Mouse (Mus musculus): ENCODE data around the gene Rpl13a.
A peak's percentile ranks its signal among the peaks of the same experiment; 100 is the strongest.
"Not testable (repeated sequence)": the region's sequence is repeated elsewhere in the genome, so short reads cannot be mapped to it uniquely, and the experiment has no call there.

Rpl13a gene

DNA sequence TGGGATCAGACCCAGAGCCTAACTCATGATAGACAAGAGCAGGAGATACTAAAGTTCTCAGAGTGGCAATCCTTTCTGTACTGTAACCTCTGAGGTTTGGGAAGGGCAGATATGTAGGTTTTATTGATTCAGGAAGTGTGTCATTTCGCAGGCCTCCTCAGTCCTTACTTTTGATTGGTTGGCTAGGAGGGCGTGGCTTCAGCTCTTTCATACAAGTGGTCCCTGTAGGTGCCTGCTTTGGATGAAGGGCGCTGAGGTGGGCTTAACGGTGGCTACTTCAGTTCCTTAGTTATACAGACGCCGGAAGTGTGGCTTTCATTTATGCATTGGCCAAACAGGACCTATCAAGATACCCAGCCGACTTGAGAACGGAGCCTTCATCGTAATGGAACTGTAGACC is 27.0 kb upstream of the Rpl13a start:
- no peak for DNase-seq

DNA sequence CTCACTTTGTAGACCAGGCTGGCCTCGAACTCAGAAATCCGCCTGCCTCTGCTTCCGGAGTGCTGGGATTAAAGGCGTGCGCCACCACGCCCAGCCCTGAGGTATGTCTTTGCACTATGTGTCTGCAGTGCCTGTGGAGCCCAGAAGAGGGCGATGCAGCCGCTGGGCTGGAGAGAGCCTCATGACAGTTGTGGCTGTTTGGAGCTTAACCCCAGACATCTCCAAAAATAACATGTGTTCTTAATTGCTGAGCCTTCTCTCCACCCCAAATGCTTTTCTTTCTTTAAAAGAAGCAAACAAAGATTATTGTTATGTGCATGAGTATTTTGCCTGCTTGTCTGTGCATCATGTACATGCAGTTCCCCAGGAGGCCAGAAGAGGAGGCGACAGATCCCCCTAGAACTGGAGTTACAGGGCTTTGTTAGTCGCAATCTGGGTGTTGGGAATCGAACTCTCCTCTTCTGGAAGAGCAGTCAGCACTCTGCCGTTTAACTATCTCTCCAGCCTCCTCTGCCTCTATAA is 26.5 kb upstream of the Rpl13a start:
- peak; percentile 71 for DNase-seq

- peak; percentile 98 for DNase-seq
These were observed 25.8 kb upstream of the Rpl13a start, which contains the start of the genes Pih1d1 and Aldh16a1 for GRCm38 (mm10) chr7:45154096-45154992. TSS of gene Pih1d1 (plus strand) at chr7:45154303. TSS of gene Aldh16a1 (minus strand) at chr7:45154584.

GRCm38 (mm10) chr7:45153586-45153985 is 25.0 kb upstream of the Rpl13a start:
- no peak for DNase-seq

- DNase-seq, result not testable (repeated sequence)
These were observed 24.5 kb upstream of the Rpl13a start for GRCm38 (mm10) chr7:45153052-45153451.

GRCm38 (mm10) chr7:45151303-45151702 is 22.7 kb upstream of the Rpl13a start:
- no peak for DNase-seq

DNA sequence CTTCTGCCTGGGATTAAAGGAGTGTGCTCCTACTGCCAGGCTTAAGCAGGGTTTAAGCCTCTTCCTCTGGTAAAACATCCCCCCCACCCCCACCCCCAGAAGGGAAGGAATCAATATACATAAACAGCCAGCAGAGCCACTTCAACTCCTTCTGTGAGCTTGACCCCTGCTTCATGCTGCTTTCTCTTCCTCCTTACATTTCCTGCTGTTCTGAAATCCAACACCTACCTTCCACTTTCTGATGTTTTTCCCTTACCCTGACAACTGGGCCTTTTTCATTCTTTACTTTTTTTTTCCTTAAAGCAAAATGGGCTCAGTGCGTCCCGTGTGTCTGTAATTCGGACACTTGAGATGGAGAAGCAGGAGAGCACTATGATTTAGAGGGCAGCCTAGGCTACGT is 21.8 kb upstream of the Rpl13a start:
- DNase-seq, result no peak

DNA sequence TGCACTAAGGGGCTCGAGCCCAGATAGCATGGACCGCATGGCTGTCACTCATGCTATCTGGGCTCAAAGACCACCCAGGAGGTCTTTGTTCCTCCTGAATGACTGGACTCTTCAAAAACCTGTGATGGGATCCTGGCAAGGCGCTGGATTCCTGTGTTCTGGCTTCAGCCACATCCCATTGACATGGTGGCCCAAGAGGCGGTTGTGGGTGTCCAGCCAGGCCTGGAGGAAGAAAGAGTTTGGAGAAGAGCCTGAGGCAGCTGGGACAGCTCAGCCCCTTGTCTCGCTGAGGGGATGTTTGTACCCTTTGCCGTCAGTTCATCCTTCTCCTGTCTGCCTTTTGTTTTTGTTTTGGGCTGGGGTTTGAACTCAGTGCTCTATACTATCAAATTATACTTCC is 21.0 kb upstream of the Rpl13a start:
- no peak for DNase-seq

- DNase-seq, result no peak
These were observed 20.1 kb upstream of the Rpl13a start for GRCm38 (mm10) chr7:45148534-45149098.

DNA sequence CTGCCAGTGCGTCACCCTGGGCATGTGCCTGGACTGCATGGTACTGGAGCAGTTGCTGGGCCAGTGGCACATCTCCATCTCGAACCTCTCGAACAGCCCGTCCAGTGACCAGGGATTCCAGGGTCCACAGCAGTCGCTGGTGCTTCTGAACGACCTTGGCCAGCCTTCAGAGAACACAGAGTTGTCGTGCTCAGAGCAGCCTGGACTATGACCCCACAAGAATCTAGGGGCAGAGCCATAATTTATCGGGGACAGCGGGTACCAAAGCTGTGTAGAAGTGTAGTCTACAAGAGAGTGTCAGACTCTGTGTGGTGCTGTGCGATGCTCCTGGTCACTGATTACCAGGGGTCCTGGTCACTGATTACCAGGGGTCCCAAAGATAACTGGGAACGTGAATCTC is 19.3 kb upstream of the Rpl13a start:
- DNase-seq, result no peak

DNA sequence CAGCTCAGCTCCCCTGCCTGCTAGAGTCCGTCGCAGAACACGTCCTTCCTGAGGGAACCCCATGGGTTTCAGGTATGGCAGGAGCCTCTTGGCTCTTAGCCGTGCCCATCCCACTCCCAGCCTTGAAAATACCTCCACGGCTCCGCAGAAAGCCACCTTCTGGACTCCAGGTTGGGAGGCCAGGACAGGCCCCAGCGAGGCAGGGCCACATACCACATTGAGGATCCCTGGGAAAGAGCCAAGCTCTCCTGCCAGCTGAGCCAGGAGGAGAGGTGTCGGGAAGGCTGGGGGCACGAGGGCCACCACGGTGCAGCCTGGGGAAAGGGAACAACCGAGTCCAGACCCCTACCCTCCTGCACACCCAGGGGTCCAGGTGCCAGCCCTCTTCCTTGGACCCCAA is 18.7 kb upstream of the Rpl13a start:
- no peak for DNase-seq

DNA sequence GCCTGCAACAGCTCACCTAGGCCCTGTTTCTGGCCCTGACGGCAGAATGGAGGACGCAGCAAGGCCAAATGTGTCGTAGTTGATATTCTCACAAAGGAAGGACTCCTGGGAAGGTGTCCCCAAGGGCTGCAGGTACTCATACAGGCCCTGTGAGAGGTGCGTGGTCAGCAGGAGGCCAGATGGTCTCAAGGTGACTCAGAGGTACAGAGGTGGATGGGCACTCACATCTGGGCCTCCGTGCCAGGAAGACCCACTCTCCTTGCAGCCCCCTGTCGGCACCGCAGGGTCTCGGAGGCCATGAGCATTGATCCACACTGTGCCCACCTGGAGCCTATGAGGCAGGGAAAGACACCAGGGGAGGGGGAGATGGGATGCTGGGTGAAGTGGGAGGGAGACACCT is 16.9 kb upstream of the Rpl13a start:
- no peak for DNase-seq

DNA sequence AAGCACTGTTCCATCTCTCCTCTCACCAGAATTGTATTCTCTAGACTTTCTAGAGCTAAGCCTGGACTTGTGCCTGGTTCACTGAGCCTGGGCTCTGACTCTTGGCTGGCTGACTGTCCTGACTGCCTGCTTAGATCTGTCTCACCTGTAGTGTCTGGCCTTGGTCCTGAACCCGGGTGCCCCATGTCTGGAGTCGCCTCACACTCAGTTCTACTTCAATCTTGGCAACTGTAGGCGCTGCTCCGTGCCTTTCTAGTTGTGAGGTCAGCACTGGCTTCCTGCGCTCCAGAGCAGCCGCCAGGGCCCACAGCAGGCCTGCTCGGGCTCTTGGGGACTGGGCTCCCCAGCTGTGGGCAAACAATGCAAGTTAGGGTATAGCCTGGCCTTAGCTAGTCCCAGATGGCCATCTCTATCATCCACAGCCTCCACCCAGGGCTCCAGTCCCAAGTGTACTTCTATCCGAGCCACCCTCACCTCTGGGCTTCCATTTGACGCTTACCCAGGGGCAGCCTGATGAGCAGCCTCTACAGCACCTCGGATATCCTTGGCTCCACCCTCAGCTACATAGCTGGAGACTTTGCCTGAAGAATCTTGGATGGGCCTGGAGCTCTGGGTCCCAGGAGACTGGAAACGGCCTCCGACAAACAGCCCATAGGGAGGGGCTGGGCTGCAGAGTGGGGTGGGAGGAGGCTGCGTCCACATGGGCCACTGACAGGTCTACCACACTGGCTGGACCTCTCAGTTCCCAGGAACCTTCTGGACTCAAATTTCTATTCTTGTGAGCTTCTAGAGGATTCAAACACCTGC is 16.0 kb upstream of the Rpl13a start:
- DNase-seq, result no peak

DNA sequence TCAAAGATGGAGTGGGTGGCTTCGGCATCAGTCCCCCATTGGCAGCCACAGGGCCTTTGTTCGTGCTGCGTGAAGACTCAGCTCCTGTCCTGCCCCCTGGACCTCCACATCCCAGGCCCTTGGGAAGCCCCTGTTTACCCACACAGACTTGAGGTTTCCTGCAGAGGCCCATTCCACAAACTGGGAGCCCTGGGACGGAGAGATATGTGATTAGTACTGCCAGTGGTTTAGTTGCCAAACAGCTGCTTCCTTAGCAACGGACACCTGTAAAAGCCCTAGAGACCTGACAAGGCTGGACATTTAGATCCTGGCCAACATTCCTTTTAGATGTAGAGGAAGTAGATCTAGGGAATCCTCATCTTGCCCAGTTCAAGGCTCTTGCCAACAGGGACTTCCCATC is 13.4 kb upstream of the Rpl13a start:
- DNase-seq, result no peak

GRCm38 (mm10) chr7:45141319-45141718 is 12.8 kb upstream of the Rpl13a start:
- no peak for DNase-seq

DNA sequence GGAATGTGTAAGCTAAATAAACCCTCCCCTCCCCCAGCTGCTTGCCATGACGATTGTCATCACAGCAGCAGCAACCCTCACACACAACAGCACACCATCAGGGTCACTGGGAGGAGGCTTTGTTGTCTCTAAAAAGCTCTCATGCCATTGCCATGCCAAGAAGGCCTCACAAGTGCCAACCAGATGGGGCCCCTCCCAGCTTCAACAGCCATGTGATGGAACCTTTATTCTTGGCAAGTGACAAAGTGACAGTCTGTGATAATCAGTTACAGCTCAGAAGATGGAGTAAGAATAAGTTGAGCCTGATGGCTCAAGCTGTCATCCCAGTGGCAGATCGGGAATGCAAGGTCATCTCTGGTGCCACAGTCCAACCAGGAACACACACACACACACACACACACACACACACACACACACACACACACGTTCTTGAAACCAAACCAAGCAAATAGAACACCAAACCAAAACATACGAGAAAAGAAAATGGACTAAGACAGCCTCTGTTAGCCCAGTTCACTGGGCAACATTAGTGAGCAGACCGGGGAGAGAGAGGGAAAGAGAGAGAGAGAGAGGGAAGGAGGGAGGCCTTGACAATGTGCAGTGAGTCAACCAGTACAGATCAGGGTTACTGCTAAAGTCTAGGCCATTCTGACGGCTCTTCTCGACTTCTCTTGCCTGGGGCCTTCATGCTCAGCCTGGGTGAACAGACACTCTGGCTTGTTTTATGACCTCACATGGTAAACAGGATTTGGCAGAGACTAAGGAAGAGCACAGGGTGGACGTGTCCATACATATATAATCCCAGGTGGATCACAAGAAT is 11.6 kb upstream of the Rpl13a start:
- DNase-seq, result no peak

DNA sequence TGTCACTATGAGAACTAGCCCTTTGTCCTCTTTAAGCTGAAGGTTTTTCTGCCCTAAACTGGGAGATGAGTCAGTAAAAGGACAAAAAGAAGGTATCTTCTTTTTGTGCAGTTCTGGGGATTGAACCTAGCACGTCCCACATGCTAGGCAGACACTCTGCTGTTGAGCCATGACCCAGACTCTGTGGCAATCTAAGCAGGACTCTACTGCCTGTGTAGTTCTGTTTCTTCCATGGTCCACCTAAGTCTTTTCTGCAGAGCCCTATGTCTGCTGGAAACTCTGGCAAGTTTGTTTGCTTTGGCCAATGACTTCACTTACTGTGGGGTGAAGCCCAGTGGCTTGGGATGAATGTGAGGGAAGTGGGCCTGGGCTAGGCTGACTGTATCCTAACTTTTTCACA is 9.8 kb upstream of the Rpl13a start:
- DNase-seq, result no peak

GRCm38 (mm10) chr7:45137171-45138006 is 8.8 kb upstream of the Rpl13a start:
- peak; percentile 14 for DNase-seq

DNA sequence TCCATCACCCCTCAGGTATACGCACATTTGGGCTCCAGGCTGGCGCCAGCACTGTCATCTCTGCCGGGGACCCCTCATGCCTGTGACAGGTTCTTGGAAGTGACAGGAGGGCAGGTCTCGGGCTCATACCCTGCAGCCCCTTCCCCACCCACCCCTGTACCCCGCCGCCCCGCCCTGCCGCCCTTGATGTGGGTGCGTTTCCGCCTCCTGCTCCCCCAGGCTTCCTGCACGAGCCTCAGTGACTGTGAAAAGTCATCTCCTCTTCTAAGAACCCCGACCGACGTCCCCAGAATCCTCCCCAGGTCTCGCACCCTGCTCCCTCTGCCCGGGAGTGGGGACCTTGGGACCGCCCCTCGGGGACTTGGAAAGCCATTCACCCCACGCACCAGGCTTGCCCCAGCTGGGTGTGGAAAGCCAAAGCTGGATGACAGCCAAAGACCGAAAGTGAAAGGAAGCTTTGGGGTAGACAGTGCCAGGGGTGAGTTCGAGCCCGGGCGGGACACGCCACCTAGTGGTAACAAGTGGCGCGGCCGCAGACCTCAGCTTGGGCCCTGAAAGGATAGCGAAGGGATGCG is 7.5 kb upstream of the Rpl13a start, which contains the start of the genes Gm45713 and Flt3l:
TSS of gene Gm45713 (minus strand) at position 239 of the 575 bp plus-strand sequence.
TSS of gene Flt3l (minus strand) at position 440 of the 575 bp plus-strand sequence.
- peak; percentile 93 for DNase-seq

DNA sequence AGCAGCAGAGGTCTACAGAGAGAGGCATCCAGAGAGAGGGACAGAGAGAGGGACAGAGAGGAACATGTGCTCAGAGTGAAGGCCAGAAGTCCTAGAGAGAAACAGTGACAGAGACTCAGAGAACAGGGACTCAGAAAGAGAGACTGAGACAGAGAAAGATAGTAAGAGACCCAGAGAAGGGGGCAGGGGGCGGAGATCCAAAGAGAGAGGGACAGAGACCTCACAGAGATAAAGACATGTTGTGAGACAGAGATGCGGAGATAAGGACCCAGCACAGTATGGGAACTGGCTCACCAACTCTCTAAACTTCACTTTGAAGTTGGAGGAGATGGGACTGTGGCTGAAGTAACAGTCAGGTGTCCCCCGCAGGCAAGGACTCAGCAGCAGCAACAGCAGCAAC is 6.8 kb upstream of the Rpl13a start:
- no peak for DNase-seq

- peak; percentile 26 for DNase-seq
These were observed 6.0 kb upstream of the Rpl13a start for GRCm38 (mm10) chr7:45134544-45135026.

Data from cerebellum, adult 8-10 months (tissue).